Mouse (Mus musculus): ENCODE data around the gene Cnpy4.
"Not testable (repeated sequence)": the region's sequence is repeated elsewhere in the genome, so short reads cannot be mapped to it uniquely, and the experiment has no call there.

The Cnpy4 gene

DNA sequence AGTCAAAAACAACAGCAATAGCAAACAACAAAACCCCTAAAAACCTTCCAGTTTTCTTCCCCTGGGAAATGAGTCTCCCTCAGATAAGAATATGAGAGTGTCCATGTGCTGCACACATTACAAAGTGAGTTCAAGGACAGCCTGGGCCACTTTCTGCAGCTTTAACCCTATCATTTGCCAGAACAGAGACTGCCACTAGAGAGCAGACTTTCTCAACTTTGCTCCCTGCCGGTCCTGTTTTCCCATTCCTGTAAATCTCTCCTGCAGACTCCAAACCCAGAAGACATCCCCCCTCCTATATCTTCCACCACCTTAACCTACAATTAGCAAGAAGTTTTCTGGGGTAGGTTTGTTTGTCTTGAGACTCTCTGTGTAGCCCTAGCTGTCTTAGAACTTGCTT, 12.3 kb downstream of the Cnpy4 start:
- in situ Hi-C loops (cut with MboI, MseI) = no loop called here

DNA sequence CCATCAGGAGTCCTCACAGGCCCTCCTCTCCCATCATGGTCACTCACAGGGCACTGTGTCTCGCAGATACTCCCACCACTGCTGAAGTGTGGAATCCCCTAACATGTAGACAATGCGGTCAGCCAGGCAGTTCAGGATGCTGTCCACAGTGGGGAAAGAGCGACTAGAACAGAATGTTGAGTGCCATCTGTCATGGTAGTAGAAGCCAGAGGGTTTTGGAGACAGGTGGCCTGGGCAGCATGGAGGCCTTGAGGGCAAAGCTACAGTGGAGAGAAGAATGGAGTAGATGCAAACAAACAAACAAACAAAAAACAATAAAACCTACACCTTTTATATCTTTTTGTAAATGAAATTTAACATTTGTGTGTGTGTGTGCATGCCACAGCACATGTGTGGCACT, 14.8 kb downstream of the Cnpy4 start:
- in situ Hi-C loops (cut with MboI, MseI) = loop anchor here (10.0 kb wide), 1 partner anchor 423 kb away; the partner anchor contains the start of gene A430033K04Rik

DNA sequence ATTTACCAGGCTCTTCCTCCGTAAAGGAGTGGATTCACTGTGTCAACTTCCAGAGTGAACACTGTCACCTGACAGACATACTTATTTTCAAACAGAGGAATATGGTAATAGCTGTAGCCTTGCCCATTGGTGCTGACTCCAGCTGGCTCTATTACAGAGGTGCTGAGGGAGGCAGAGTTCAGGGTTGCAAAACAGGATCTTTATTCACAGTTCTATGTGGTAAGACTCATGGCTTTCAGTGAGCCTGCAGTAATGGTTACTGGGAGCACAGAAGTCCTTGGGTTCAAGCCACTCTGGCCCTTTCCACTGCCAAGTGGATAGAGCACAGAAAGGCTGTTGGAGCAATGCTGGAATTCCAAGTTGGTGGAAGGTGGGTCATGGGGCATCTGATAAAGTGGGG, 20.0 kb downstream of the Cnpy4 start:
- in situ Hi-C loops (cut with MboI, MseI) = loop anchor here (10.0 kb wide), 1 partner anchor 418 kb away; the partner anchor contains the start of gene A430033K04Rik

DNA sequence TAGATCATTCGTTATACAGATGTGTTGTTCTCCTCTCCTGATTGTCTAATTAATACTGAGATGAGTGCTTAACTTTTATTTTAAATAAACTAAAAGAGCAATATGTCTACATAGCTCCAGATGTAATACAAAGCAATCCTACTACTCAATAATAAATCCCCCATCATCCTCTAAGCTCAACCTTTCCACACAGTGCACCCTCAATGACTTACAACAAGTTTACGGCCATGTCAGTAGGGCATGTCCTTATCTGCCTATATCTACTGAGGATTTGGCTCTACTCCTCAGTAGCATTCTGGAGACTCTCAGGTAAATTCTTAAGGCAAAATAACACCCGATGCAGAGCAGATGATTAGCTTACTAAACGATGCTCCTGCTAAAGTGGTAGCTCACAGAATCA, 20.6 kb downstream of the Cnpy4 start:
- in situ Hi-C loops (cut with MboI, MseI) = loop anchor here (10.0 kb wide), 1 partner anchor 417 kb away; the partner anchor contains the start of gene A430033K04Rik

DNA sequence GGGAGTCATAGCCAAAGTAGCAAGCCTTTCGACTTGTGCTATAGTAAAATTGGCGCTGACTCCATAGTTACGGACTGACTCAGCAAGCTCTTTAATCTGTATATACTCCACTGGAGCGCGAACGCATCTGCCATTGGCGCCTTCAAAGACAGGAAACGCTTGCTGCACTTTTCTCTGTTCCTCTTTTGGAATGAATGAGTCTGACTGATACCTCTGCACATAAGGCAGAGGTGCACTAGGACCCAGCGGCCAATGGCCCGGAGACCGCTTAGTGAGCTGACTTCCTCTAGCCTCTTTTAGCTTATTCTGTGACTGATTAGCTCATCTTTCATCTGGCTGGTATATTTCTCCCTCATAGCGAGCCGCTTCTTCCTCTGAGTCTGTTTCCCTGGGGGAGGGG, 29.3 kb downstream of the Cnpy4 start:
- in situ Hi-C loops (cut with MboI, MseI) = not testable (repeated sequence)

DNA sequence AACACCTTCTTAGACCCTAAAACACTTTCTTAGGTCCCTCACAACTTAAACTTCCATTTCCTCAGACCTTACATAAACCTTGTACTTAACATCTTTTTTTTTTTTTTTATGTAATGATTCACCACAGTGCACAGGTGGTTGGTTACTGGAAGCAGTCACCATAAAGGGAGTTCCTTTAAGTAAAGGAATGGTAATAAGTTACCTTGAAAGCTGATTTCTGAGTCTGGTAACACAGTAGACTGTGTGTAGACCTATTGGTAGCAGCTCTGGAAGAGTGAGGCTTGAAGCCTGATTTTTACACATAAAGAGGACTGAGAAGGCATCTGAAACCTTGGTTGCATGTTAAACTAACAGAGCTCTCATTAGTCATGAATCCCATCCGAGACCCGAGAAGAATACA, 32.6 kb downstream of the Cnpy4 start:
- in situ Hi-C loops (cut with MboI, MseI) = no loop called here

DNA sequence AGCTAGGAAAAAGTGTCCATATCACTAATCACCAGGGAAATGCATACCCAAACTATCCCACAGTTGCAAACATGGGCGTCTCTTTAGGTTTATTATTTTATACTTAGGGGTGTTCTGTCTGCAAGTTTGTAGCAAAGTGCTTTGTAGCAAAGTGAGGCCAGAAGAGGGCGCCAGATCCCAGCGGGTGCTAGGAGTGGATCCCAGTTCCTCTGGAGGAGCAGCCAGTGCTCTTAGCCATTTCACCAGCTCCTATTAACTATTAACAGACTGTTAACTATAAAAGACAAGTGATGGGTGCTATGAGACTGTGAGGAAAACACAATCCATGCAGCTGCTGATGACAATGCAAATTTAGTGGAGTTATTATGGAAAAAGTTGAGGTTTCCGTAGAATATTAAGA, 34.8 kb downstream of the Cnpy4 start:
- in situ Hi-C loops (cut with MboI, MseI) = no loop called here

DNA sequence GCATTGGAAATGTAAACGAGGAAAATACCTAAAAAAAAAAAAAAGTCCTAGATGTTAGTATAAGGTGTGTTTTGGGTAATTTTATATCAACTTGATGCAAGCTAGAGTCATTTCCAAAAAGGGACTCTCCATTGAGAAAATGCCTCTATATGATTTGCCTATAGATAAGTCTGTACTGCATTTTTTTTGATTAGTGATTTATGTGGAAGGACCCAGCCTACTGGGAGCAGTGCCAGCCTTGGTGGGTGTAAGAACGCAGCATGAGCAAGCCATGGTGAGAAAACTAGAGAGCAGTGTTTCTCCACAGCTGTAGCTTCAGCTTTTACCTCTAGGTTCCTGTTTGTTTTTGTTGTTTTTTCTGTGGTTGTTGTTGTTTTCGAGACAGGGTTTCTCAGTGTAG, 36.0 kb downstream of the Cnpy4 start:
- in situ Hi-C loops (cut with MboI, MseI) = no loop called here

DNA sequence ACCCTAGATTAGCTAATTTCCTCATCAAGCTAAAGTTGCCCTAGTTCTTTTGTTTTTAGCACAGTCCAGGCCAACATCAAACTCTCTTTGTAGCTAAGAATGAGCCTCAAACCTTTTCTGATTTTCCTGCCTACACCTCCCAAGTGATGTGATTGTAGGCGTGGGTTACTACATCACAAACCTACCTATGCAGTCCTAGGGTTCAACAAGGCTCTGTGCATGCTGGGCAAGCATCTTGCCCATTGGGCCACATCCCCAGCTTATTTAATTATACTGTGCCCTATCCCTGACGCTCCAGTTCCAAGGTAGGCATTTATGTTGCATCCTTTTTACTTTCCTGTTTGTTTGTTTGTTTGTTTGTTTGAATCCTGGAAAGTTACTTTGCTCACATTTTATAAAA, 38.4 kb downstream of the Cnpy4 start, which contains the start of gene Nxpe5:
Gene Nxpe5, plus strand, starts transcription at position 199 of the 400 bp plus-strand sequence.
- in situ Hi-C loops (cut with MboI, MseI) = no loop called here

DNA sequence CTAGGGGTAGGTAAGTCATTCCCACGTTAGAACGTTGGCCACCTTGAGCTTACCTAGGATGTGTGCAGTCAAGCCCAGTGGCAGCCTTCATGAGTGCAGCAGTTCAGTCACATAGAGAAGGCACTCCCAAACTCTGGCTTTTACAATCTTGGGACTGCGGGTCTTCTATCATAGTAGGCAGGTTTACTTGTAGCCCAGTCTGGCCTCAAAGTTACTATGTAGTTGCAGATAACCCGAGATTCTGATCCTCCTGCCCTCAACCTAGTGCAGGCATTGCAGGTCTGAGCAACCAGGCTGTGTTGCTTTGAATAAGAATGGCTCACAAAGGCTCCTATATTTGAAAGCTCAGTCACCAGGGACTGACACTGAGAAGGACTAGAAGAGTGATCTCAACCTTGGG, 39.2 kb downstream of the Cnpy4 start:
- in situ Hi-C loops (cut with MboI, MseI) = no loop called here

DNA sequence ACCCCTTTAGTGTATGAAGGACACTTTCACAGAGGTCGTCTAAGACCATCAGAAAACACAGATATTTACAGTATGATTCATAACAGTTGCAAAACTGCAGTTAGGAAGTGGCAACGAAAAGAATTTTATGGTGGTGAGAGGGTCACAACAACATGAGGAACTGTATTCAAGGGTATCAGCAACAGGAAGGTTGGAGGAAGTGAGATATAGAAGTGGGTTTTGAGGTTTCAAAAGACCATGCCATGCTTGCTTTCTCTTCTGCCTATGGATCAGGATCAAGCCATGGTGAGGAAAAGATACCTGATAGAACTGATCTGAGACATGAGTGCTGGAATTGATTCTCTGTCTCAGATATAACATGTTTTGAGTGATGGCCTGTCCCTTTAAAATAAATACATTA, 40.1 kb downstream of the Cnpy4 start:
- in situ Hi-C loops (cut with MboI, MseI) = no loop called here

DNA sequence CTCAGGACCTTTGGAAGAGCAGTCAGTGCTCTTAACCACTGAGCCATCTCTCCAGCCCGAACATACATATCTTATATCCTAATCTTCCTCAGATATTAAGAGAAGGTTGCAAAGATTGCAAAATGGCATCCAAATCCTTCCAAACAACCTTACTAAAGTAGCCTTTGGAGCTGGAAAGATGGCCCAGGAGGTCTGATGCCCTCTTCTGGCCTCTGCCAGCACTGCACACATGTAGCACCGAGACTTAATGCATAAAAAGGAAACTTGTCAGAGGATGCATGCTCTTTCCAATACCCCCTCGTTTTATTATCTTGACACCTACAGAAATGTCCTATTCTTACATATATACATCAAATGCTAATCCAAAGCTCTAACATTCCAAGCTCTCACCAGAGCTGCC, 40.7 kb downstream of the Cnpy4 start:
- in situ Hi-C loops (cut with MboI, MseI) = no loop called here

DNA sequence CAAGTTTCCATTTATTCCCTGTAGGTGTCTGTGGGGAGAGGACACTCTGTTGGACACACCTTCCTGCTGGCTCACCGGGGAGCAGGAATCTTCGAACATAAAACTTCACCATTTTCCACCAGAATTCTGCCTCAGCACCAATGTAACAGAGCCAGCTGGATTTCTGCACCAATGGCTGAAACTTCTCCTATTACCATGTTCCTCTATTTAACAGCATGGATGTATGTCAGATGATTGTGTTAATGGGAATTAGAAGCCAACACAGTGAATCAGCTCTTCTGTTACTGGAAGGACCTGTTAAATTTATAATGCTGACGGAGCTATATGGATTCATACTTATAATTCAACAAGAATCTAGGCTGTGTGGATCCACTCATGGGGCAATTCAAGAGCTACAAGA, 42.2 kb downstream of the Cnpy4 start:
- in situ Hi-C loops (cut with MboI, MseI) = no loop called here

DNA sequence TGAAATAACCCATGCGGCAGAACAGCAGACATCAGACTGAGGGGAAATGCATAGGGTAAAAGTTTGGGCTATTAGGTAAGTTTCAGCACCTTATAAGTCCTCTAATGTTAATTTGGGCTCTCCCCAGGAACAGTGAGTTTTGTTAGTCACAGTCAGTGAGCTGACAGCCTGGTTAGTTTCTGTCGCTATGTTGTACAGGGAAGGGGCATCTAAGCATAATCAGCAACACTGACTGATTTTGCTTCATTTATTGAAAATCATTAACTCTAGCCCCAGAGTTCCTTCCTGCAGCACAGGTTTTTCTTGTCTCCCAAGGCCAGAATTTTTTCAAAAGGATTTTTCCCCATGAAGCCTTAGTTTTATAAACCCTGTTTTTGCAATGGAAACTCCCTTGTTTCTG, 46.5 kb downstream of the Cnpy4 start:
- in situ Hi-C loops (cut with MboI, MseI) = no loop called here

DNA sequence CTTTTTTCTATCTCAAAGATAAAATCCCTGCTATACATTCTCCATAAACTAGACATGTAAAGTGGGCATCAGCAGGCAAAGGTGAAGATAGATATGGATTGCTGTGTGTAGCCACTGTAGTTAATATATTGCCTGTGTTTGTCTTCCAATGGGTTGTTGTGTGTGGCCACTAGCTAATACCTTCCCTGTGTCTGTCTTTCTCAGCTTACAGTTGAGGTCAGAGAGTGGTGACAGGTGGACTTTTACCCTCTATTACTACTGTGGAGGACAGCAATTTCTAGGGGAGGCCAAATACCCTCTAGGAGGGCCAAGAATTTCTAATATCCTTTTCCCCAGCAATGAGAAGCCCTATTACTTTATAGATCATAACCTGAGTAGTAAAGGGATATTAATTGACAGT, 46.9 kb downstream of the Cnpy4 start:
- in situ Hi-C loops (cut with MboI, MseI) = no loop called here

DNA sequence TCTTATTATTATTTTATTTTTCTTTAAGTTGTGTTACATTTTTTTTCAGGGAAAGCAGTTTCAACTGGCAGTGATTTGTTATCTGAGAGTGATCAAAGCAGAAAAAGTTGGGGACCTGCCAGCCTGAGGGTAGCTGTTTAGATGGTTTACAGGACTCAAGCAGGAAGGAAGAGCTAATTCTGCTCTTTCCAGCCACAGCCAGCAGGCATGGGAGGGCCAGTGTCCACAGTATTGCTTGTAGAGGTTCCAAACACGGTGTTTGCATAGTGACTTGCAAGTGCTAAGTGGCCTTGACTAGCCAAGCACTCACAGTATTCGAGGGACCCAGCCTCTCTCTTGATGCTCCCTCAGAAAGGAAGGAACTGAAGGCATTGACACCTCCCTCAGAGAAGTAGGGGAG, 54.2 kb downstream of the Cnpy4 start:
- in situ Hi-C loops (cut with MboI, MseI) = loop anchor here (10.0 kb wide), 1 partner anchor 893 kb away; no protein-coding TSS in a partner anchor
